Mouse (Mus musculus) spleen, embryonic (tissue): Measurements from ENCODE around the gene Ppp1r11.

Source experiments
- CTCF ChIA-PET: fragments of 350-600 bp; sonication (Branson Sonifier 250); formaldehyde crosslinking; loops from one replicate; lab custom pipeline; 2022; lab: Charles Lee

The Ppp1r11 gene

DNA sequence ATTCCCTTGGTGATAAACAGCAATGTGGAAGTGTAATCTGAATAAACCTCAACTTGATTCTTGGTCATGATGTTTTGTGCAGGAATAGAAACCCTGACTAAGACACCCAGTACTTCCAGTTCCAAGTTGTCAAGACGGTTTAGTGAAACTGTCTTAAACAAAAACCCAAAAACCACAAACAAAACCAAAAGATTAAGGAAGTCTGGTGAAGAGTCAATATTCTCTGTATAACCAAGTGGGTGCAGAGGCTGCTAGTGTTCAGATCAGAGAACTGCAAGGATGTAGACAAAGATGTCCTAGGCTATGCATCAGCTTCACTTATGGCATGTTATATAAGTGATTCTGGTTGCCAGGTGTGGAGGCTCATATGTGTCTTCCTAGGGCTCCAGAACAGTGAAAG is 15.3 kb upstream of the Ppp1r11 start:
- CTCF ChIA-PET, result no interaction called here

DNA sequence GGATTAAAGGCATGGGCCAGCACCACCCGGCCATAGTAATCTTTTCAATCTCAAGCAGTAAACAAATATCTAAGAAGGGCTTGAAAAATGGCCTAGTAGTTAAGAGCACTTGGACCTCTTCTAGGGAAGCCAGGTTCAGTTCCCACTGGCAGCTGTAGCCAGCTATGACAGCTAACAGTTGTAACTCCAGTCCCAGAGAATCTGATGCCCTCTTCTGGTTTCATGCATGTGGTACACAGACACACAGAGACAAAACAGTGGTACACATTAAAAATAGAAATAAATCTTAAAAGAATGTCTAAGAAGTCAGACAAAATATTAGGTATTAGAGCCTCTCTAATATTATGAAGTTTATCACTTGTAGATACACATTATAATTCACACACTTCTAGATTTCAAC is 9.6 kb upstream of the Ppp1r11 start:
- CTCF ChIA-PET, result no interaction called here

DNA sequence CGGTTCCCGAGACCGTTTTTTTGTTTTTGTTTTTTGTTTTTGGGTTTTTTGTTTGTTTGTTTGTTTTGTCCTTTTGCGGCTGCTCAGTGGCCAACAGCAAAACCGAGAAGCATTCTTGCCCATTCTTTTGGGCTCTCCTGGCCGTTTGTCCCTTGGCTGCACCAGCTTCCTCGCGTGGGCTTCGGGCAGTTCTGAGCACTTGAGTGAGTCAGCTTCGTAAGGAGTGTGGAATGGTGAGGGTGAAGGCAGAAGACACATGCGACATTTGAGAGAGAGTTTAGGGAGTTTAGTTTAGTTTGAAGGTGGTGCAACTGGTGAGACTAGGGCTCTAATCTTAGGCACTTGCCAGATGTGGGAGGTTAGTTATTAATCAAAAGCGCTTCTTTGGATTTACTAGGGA is 7.3 kb upstream of the Ppp1r11 start:
- CTCF ChIA-PET, result no interaction called here

DNA sequence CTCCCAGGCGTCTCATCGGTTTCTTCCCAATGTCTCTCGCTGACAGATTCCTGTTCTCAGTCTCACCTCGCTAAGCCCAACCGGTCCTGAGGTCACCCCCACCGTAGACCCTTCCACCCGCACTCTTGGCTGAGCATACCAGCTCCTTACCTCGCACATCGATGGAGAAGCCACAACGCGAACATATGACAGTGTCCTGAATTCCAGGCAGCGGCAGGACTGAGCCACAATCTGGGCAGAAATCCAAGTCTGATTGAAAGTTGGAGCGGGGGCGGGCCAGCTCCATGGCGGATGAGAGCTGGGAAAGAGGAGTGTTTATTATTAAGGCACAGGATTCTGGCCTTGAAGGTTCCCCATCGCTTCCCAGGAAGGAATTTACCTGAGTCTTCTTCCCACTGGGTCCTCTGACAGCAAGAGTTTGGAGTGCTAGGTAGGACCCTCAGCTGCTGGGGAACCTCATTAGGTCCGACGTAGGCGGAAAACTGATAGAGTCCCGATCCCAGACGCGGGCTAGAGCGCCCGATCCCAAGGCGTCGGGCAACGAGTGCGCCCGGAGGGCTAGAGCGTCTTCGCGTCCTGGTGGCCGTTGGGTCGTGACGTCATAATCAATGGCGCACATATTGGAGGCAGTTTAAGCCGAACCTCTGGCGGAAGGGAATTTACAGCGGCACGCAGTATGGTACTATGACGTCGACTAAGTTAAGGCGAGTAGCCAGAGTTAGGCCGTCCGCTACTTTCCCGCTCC is 6.6 kb upstream of the Ppp1r11 start, which contains the start of the genes Znrd1 and Znrd1as:
Gene Znrd1 (minus strand): TSS at position 561 of the 745 bp plus-strand sequence.
Gene Znrd1as (plus strand): TSS at position 594 of the 745 bp plus-strand sequence.
- CTCF ChIA-PET, result no interaction called here

DNA sequence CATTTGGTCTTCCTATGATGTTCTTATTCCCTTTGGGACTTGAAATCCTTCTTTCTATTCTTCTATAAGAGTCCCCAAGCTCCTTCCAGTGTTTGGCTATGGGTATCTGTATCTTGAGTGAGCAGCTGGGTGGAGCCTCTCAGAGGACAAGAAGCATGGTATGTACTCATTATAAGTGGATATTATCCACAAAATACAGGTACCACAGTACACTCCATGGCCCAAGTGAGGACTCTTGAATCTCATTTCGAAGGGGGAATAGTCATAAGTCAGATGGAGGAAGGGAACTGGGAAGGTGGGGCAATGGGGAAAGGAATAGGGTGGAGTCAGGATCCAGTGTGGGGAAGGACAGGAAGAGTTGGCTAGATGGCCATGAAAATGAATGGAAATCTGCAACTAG is 1.5 kb upstream of the Ppp1r11 start:
- CTCF ChIA-PET, result no interaction called here

DNA sequence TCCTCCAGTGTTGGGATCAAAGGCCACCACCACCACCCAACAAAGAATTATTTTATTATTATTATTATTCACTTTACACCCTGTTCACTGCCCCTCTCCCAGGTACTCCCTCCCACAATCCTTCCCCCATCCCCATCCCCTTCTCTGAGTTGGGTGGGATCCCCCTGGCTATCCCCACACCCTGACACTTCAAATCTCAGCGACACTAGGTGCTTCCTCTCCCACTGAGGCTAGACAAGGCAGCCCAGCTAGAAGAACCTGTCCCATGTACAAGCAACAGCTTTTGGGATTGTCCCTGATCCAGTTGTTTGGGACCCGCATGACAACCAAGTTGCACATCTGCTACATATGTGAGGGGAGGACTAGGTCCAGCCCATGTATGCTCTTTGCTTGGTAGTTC is 1.1 kb upstream of the Ppp1r11 start:
- CTCF ChIA-PET, result no interaction called here

DNA sequence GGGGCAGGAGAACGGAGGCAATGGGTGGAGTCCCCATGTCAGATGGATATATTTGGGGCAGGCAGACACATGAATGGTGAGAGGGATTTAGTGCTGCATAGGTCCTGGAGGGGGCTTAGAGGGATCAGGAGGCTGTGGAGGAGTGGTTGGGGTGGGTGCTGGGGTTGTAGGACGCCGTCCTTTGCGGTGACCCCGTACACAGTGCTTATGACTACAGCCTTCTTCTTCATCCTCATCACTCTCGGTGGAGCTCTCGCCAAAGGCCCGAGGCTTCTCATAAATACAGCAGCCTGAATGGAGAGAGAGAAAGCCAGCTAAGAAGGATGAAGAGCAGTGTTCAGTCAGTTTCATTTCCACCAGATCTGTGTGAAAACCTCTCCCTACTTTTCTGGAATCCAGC is 2.3 kb downstream of the Ppp1r11 start:
- CTCF ChIA-PET, result no interaction called here

DNA sequence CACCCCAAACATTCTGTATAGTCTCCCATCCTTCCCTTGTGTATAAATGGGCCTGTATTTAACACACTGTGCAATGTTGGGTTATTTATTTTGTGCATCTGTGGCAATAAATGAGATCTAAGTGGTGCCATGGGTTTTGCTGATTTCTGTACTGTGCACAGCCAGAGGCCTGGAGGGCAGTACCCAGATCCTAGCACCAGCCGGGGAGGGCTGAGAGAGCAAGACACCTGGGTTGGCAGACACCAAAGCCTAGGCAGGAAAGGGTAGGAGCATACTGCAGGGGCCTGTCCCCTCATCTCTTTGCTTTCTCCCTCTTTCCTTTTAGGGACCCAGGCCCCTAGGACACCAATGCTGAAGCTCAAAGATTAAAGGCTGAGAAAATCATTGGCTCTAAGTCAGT is 3.3 kb downstream of the Ppp1r11 start:
- CTCF ChIA-PET, result no interaction called here

DNA sequence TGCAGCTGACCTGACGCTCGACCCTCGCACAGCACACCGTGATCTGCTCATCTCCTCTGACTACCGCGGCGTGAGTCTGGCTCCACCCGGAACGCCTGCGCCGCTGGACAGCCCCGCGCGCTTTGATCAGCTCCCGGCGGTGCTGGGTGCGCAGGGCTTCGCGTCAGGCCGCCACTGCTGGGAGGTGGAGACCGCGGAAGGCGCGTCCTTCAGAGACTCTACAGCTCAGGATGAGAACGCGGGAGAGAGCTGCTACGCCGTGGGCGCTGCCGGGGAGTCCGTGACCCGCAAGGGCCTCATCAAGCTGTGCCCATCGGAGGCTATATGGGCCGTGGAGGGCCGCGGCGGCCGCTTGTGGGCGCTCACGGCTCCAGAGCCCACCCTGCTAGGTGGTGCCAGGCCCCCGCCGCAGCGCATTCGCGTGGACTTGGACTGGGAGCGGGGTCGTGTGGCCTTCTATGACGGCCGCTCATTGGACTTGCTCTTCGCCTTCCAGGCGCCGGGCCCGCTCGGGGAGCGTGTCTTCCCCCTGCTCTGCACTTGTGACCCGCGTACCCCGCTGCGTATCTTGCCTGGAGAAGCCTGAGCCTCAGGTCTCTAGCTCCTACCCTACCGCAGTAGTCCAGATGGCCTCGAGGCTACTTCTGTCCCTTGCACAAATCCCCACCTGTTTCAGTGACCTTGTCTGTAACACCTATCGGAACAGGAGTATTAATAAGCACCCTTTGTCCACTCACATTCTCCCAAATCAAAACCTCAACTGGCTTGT is 4.3 kb downstream of the Ppp1r11 start:
- CTCF ChIA-PET, result no interaction called here

DNA sequence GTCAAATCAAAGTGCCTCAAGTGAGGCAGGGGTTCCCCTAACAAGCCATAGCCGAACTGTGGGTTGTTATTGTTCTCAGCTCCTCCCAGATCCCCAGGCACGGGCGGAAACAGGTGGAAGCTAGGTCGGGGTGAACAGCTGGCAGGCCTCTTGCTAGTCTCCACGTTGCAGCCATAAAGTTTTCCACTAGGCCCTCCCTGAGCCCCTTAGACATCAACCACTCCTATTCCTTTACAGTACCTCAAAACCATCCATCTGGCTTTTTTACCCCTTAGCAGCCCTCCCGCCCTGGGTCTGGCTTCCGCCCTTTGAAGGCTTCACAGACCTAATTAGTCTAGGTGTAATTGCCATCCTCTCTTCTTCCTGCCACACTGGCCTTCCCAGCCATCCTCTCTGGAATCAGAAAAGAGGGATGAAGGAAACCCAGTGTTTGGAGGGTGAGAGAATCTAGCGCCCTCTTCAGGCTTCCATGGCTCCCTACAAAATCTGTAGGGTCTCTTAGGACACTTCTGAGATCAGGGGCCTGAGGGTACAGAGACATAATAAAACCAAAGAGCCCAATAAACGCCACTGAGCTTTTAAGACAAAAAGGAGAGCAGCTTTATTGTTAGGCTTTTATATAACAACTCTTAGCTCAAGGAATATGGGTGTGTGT is 7.3 kb downstream of the Ppp1r11 start:
- CTCF ChIA-PET, result interaction anchor here (0.6 kb wide), 1 partner anchor 32 kb away, joined by 3 read pairs; no protein-coding TSS in a partner anchor

DNA sequence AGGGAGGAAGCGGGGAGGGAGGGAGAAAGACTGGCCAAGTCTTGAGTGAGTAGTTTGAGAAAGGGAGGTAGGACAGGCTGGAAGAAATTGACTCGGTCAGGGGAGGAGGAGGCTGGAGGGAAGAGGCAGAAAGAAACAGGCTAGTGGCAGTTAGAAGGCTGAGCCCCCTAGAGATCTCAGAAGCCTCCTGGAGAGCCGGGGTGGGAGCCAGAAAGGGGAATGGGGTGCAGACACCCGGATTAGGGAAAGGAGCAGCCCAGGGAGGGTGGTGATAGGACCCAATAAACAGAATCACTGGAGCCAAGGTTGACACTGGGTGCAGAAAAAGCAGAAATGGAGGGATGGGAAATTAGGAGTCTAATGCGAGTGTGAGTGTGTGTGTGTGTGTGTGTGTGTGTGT is 7.8 kb downstream of the Ppp1r11 start:
- CTCF ChIA-PET, result no interaction called here

DNA sequence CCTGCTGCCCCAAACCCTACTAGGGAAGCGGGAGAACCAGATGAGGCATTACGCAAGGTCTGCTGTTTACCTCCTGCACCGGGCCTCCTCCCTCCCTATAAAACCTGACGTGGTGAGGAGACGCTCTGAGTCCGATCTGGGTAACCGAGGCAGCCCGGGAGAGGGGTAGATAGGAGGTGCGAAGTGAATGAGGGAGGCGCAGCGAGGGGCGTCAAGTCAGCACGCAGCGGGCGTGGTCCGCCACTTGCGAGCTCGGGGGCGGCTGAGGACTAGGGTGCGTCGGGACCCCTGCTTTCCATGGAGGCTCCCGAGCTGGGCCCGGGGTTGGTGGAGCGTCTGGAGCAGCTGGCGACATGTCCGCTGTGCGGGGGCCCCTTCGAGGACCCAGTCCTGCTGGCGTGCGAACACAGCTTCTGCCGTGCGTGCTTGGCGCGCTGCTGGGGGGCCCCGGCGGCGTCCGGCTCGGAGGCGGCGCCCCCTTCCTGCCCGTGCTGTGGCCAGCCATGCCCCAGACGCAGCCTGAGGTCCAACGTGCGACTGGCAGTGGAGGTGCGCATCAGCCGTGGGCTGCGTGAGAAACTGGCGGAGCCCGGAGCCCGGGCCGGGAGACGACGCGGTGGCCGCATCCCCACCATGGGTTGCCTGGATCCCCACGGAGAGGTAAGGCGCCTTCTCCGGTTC is 8.6 kb downstream of the Ppp1r11 start, which contains the start of gene Rnf39:
Gene Rnf39 (plus strand): TSS at position 128 of the 681 bp plus-strand sequence.
- CTCF ChIA-PET, result no interaction called here

DNA sequence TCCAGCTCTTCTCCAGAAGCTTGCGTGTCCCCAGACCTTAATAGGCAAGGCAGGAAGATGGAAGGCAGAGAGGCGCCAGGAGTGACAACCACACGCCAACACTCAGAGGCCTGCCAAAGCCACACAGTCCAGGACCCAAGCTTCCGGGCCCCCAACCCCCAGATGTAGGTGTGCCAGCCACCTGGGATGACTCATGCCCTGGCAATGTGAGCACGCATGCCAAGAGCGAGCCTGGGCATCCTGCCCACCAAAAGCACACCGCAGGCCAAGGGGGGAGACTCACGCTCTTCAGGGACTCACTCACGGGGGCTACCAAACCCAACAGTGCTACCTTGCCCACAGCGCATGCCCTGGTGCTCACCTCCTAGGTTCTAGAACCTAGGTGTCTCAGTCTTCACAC is 9.2 kb downstream of the Ppp1r11 start:
- CTCF ChIA-PET, result no interaction called here

DNA sequence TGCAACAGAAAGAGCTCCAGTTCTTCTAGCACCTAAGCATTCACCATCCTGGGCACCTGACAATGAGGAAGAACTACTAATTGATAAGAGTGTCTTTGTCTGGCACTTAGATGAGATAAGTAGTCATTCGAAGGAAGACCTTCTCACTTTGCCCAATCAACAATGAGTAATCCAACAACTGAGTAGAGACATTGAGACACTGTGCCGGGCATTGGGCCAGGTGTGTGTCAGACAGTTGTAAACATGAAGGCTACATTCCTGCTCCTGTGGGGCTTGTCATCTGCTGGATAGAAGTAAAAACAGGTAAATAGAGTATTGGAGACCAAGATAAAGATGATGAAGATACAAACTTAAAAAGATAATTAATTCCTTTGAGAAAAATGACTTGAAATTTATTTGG is 13.5 kb downstream of the Ppp1r11 start:
- CTCF ChIA-PET, result no interaction called here

DNA sequence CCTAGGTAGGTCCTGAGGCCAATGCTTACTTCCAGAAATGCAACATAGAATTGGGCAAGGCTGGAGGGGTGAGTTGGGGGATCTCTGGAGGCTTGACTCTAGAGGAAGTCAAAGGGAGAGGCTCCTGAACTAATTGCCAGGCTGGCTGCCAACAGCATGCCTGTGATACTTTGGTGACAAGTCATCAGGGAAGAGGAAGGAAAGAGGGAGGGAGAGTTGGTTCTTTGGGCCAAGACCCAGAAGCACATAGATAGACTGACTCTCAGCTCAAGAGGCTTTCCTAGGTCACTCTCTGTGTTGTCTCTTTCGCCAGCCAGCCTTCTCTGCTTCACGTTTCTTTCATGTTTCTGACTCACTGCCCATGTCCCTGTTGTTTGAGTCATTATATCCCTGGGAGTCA is 19.7 kb downstream of the Ppp1r11 start:
- CTCF ChIA-PET, result no interaction called here

DNA sequence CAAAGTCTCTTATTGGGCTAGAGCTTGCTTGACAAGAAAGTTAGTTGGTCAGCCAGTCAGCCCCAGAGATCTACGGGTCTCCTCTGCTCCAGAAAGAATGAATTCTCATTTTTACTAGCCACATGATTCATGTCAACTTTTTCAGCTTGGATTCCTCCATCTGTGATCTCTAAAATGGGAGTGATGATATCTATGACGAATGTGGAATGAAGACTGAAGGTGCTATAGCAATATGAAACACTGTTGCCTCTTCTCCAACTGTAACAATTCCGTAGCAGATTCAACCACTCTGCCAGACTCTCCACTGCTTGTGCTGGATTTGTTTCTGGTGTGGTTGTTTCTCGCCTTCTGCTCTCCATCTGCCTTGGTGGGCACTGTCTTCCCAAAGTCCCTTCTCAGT is 20.4 kb downstream of the Ppp1r11 start:
- CTCF ChIA-PET, result no interaction called here

DNA sequence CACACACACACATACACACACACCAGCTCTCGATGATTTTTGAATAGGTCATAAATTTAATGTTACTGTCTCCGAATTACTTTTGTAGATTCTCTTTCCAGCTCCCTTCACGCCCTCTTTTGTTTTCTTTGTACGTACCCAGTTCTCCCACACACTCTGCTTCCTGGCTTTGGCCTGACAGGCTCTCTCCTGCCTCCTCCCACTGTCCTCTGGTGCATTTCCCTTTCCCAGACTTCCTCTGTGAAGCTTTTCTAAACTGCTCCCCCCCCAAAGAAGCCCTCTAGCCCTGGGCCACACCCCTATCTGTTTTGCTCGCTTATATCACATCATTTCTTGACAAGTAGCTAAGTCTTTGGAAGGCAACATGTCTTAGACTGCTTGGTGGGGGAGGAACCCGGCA is 21.3 kb downstream of the Ppp1r11 start:
- CTCF ChIA-PET, result no interaction called here

DNA sequence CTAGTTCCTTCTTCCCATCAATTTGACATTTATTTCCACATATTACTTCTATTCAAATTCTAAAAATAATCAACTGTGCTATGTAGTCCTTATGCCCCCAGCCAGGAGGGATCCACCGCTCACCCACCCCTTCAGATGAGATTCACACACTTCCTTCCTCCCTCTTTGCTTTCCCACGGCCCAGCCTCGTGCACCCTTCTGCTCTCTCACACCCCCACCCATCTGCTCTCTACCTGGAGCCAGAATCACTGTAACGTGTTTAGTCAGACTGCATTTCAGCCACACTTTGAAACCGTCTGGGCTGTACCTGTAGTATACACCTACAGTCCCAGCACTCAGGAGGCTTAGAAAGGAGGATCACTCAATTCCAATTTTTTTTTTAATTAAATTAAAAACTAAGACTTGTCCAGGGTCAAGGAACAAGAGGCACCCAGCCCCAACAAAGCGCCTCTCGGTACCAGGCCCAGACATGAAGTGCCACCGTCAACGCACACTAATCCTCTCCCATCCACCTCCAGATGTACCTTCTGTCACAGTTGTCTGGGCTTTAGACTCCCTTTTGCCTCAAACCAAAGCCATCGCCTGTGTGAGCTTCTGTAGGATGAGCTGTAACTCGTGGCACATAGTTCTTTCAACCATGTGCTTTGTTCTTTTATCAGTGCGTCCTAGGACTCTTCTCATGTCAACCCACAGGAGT is 22.2 kb downstream of the Ppp1r11 start:
- CTCF ChIA-PET, result no interaction called here

DNA sequence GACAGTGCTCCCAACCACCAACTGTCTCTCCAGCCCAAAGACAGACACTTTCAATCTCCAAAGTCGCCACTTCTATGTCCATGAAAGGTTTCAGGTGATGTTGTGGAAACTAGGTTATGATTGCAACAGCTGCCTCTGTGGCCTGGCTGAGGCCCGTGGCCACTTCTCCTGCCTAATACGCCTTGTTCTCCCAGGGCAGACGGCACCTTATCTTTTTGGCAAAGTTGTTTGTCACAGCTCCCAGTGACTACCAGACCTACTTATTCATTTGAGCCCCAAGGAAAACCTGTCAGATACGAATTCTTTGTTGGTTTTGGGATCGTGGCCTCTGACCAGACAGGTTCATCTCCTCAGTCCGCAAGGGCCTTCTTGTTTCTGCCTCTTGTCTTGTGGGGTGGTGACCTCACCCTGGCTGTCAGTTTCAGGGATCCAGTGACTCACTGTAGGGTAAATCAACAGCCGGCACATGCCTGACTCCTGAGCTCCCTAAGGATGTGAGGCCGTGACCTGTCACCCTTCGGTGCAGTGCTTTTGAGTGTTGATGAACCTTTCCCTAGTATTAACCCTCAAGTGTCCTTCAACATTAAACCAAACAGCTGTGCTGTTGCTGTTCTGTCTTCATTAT is 23.9 kb downstream of the Ppp1r11 start:
- CTCF ChIA-PET, result no interaction called here

DNA sequence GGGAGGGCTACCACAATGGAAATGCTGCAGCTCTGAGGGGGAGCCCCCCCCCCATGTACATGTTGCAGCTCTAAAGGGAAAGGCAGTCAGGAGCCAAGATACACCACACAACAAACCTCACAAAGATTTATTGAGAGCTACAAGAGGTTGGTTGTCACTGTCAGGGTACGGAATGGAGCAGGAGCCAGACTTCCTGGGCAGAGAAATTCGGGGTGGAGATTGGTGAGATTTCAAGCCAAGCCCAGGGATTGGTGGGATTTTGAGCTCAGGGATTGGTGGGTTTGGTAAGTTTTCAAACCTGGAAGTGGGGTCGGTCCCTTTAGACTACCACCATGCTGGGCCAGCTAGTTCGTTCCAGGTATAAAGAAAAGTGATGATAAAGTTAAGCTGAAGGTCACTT is 28.1 kb downstream of the Ppp1r11 start:
- CTCF ChIA-PET, result no interaction called here

DNA sequence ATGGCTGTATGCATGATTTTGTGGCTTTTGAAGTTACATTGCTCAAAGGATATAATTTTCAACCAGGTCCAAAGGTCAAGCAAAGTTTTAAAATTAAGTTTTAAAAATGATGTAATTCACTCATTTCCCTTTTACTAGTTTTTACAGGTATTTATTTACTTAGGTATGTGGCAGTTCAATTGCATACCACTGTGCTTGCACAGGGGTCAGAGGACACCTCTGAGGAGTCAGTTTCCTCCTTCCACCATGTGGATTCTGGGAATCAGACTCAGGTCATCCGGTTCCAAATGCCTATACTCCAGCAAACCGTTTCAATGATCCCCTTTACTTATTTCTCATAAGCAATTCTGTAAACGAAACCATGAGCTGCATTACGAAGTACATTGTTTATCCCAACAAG is 28.8 kb downstream of the Ppp1r11 start:
- CTCF ChIA-PET, result no interaction called here
